Mouse (Mus musculus) testis, adult 10 weeks (tissue): ENCODE measurements around the gene Alkbh1. TPM values are rescaled to one million over a fixed set of nuclear protein-coding genes. Genes with fewer than 3 reads are reported as not detected.

Experiments used
- polyA plus RNA-seq: library from polyadenylated mRNA; stranded (reverse); fragments of 350-450 nt; fragmentation: Illumina TruSeq; extraction: RNeasy Lipid Tissue Mini Kit (QIAGEN cat#74804); gene quantifications from one replicate; pipeline ENCODE4 v1.2.3, GENCODE M21; 2014; ENCODE audit warnings: low read depth, low replicate concordance

Alkbh1 gene
- polyA plus RNA-seq: 28.0 TPM

DNA sequence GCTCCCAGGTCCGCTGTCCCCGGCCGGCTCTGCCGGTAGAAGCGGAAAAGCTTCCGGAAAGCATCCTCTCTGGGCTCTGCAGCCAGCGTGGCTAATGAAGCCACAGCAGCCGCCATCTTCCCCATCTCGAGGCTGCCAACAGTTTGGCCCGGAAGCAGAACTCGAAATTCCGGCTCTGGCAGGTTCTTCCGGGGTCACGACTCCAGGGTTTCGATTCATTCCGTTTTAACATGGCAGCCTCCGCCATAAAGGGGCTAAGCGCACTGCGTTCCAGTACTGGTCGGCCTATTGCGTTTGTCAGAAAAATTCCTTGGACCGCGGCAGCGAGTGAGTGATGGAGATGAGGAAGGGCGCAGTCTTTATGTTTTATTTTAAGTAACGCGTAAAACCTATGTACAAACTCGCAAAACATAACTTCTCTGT lies at the start of gene Alkbh1, which contains the start of gene Slirp:
Gene Alkbh1 (minus strand): TSS at position 318 of the 423 bp plus-strand sequence.
Gene Slirp (plus strand): TSS at position 197 of the 423 bp plus-strand sequence.

DNA sequence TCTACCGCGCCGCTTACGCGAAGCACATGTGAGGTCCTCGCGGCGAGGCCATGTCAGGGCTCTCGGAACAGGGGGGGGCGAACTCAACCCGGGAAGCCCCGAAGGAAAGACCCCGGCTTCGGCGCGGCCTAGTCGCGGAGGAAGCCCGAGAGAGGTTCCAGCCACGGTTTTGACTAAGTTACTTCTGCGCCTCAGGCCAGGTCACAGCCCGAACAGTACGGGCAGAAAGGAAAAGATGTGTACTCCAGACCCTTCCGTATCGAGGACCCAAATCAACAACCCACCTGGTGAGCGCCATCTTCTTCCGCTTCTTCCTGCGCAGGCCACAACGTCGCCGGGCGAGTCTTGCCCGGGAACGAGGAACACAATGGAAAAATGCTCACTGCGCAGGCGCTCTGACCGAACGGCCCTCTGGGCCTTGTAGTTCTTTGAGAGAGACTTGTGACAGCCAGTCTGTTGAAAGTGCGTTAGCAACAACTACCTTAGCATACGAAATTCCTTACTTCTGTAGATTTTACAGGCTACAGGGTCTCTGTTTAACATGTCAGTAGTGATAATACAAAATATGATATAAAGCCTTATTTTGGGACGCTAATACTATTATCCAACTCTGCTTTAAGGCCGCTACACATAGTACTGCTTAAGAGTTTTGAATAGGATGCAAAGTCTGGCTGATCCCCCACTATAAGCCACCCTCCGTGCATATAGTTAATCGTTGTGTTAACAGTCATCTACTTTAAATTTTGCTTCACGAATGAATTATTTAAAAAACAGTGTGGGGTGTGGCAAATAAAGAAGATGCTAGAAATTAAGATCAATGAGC lies 28.4 kb upstream of the Alkbh1 start, which contains the start of gene Snw1:
Gene Snw1 (minus strand): TSS at position 311 of the 823 bp plus-strand sequence.

DNA sequence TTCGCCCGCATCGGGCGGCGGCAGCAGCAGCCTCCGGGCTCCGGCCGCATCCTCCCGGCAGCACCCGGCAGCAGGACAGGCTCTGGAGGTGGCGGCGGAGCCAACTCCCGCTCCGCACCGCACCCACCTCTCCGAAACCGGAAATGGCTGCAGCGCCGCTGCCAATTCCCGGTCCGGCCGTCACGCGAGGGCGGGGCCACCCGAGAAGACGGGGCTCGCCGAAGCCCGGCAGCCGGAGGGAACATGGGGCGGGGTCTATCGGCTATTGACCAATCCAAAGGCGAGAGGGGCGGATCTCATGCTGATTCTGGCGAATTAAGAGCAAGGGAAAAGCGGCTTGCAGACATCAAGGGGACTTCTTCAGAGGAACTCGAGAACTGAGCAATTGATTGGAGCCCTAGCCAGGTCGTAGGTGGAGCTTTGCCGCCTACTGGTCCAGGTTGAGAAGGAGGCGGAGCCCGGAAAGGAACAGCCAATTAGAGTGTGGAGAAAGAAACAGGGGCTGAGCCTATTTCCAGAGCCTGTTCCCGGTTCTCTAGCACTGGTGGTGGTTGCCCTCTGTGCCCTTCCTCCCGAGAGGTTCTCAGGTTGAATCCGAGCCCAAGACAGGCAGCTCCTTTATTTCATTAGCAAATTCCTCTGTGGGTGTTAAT lies 55.6 kb downstream of the Alkbh1 start, which contains the start of gene Sptlc2:
Gene Sptlc2 (minus strand): TSS at position 234 of the 653 bp plus-strand sequence.

Other genes starting within 250 kb of the Alkbh1 start
- 150 TPM for gene Samd15, start 244.3 kb downstream of the Alkbh1 start, polyA plus RNA-seq
- 6.0 TPM for gene Tmed8, start 243.6 kb downstream of the Alkbh1 start, polyA plus RNA-seq
- gene Noxred1, start 205.3 kb downstream of the Alkbh1 start, polyA plus RNA-seq: 108 TPM
- gene Vipas39, start 177.8 kb downstream of the Alkbh1 start, polyA plus RNA-seq: 17.4 TPM
- gene Ahsa1, start 177.5 kb downstream of the Alkbh1 start, polyA plus RNA-seq: 78.8 TPM
- not detected for gene Ism2, start 144.3 kb downstream of the Alkbh1 start, polyA plus RNA-seq
- 56.2 TPM for gene Sptlc2, start 55.7 kb downstream of the Alkbh1 start, polyA plus RNA-seq
- 128 TPM for gene Slirp, start 121 bp downstream of the Alkbh1 start, polyA plus RNA-seq
- 94.8 TPM for gene Snw1, start 28.3 kb upstream of the Alkbh1 start, polyA plus RNA-seq
- not detected for gene Gm5788, start 50.7 kb upstream of the Alkbh1 start, polyA plus RNA-seq
- gene Gm8300, start 70.3 kb upstream of the Alkbh1 start, polyA plus RNA-seq: not detected
- 0.25 TPM for gene Oog1, start 158.7 kb upstream of the Alkbh1 start, polyA plus RNA-seq
- gene Gm4027, start 174.9 kb upstream of the Alkbh1 start, polyA plus RNA-seq: 9.2 TPM
- gene Gm16381, start 200.6 kb upstream of the Alkbh1 start, polyA plus RNA-seq: not detected